In the genomic region with DNA sequence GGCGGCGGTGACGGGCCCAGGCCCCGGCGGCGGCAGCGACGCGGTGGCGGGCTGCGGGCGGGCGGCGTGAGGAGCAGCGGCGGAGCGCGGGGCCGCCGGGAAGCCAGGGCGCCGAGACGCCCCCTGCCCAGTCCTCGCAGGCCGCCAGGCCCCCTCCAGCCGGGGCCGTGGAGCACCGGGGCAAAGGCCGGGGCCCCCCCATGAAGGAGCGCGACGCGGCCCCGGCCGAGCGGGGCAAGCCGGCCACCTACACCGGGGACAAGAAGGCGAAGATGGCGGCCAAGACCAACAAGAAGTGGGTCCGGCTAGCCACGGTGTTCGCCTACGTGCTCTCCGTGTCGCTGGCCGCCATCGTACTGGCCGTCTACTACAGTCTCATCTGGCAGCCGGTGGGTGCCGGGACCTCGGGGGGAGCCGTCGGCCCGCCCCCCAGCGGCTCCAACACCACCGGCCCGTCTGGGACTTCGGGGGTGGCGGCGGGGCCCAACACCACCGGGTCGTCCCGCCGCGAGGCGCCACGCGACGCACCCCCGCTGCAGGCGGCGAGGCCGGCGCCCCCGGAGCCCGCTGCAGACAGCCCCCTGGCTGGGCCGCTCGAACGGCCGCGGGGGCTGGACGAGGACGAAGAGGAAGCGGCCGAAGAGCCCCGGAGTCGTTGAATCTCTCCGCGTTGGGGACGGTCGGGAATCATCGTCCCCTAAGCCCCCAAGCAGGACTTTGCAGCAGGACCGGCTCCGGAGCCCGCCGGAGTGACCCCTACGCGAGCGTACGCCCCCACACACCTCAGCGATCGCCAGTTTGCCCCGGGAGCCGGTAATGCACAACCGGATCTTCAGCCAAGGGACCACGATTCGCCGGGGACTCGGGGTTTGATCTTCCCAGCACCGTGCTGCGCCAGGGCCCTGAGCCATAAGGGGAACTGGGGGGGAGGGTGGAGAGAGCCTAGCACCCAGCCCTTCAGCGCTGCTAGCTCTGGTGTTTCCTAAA, we compare ENCODE assay signal across 8 mouse cellular contexts. TPM values are rescaled to one million over a fixed set of nuclear protein-coding genes. Genes with fewer than 3 reads are reported as not detected.
A peak's percentile ranks its signal among the peaks of the same experiment; 100 is the strongest.
DNase-seq lines count a peak whose midpoint lies in the region; ATAC-seq and TF ChIP-seq lines count a peak whose summit lies in the region.

No protein-coding gene starts in this region.

- H3K9ac ChIP-seq in lung, embryonic 15.5 days = peak overlapping the region; percentile 84
- H3K9ac ChIP-seq in liver, embryonic 16.5 days (ENCODE audit: low read depth, low read length) = peak overlapping the region; percentile 89

- WGBS in lung, embryonic 15.5 days = 0% methylated on average over 88 of the region's 113 CpGs
- WGBS in bone marrow, adult 2 months = 3% methylated on average over 113 of the region's 113 CpGs
- under 1% methylated on average over 113 of the region's 113 CpGs for WGBS in forebrain, embryonic 10.5 days
- WGBS in liver, embryonic 16.5 days (ENCODE audit: insufficient replicate concordance) = under 1% methylated on average over 109 of the region's 113 CpGs

- DNase-seq in lung, adult 18-20 months = no peak
- peak; percentile 62 for DNase-seq in forebrain, embryonic 10.5 days (ENCODE audit: extremely low spot score, low spot score)
- DNase-seq in induced T-regulatory cell, adult 2 months (ENCODE audit: low read depth) = peak; percentile 57
- DNase-seq in retina, embryonic 14.5 days (ENCODE audit: low spot score) = peak; percentile 57
- no peak for DNase-seq in gastrocnemius, postnatal 14 days

- H3K36me3 ChIP-seq in lung, embryonic 15.5 days = no peaks in the 10 kb centered on the region
- H3K36me3 ChIP-seq in forebrain, embryonic 10.5 days (replicated peaks) = peaks cover 14% of the 10 kb centered on the region
- no peaks in the 10 kb centered on the region for H3K36me3 ChIP-seq in liver, embryonic 16.5 days (ENCODE audit: control insufficient read depth, insufficient read depth)

- TF ChIP-seq POLR2A in bone marrow, adult 2 months (IDR thresholded peaks at IDR 0.05; ENCODE audit: borderline replicate concordance, control insufficient read depth, low read depth, low read length) = peak; percentile 10; the same call in 1 of the 2 replicates

- H3K27me3 ChIP-seq in lung, embryonic 15.5 days = peaks cover 17% of the 10 kb centered on the region
- H3K27me3 ChIP-seq in forebrain, embryonic 10.5 days (ENCODE audit: poor library complexity, severe bottlenecking) = peaks cover 78% of the 10 kb centered on the region
- peaks cover 9% of the 10 kb centered on the region; the same call in 1 of the 2 replicates for H3K27me3 ChIP-seq in liver, embryonic 16.5 days (ENCODE audit: control insufficient read depth, insufficient read depth, low read depth, low read length)

- H3K9me3 ChIP-seq in lung, embryonic 15.5 days = no peaks in the 10 kb centered on the region
- no peaks in the 10 kb centered on the region for H3K9me3 ChIP-seq in forebrain, embryonic 10.5 days
- no peaks in the 10 kb centered on the region for H3K9me3 ChIP-seq in liver, embryonic 16.5 days (replicated peaks; ENCODE audit: control insufficient read depth, low read length)

- 0 out of 2 replicates have a peak overlapping the region, but pooled peaks have one; percentile 46 for H3K27ac ChIP-seq in lung, embryonic 15.5 days
- peak overlapping the region; percentile 46 for H3K27ac ChIP-seq in bone marrow, adult 2 months (ENCODE audit: control insufficient read depth, insufficient read depth, low read depth, low read length, poor library complexity)
- peak overlapping the region; percentile 90 for H3K27ac ChIP-seq in forebrain, embryonic 10.5 days
- peak overlapping the region; percentile 46 for H3K27ac ChIP-seq in liver, embryonic 16.5 days (ENCODE audit: low read length)

- H3K4me2 ChIP-seq in lung, embryonic 15.5 days = peak overlapping the region; percentile 97
- peak overlapping the region; percentile 99 for H3K4me2 ChIP-seq in liver, embryonic 16.5 days (ENCODE audit: low read depth, low read length)

- peak; percentile 50 for ATAC-seq in lung, embryonic 15.5 days (ENCODE audit: borderline replicate concordance, extremely low read depth, low FRiP score, low TSS enrichment)
- ATAC-seq in liver, embryonic 16.5 days (ENCODE audit: low read depth) = peak; percentile 35

- no peak for TF ChIP-seq CTCF in bone marrow, adult 2 months (IDR thresholded peaks at IDR 0.05; ENCODE audit: control insufficient read depth, insufficient read depth, low read length)

- H3K4me3 ChIP-seq in lung, embryonic 15.5 days = peak overlapping the region; percentile 82
- H3K4me3 ChIP-seq in bone marrow, adult 2 months (replicated peaks; ENCODE audit: control insufficient read depth, low read depth, low read length) = peak overlapping the region; percentile 95
- H3K4me3 ChIP-seq in forebrain, embryonic 10.5 days = peak overlapping the region; percentile 95
- H3K4me3 ChIP-seq in liver, embryonic 16.5 days (ENCODE audit: low read depth, low read length) = peak overlapping the region; percentile 85

- H3K4me1 ChIP-seq in lung, embryonic 15.5 days = peaks cover 48% of the 10 kb centered on the region
- H3K4me1 ChIP-seq in bone marrow, adult 2 months (ENCODE audit: control insufficient read depth, insufficient read depth, low read length) = no peaks in the 10 kb centered on the region; the same call in none of the 2 replicates
- peaks cover 59% of the 10 kb centered on the region for H3K4me1 ChIP-seq in forebrain, embryonic 10.5 days
- H3K4me1 ChIP-seq in liver, embryonic 16.5 days (ENCODE audit: control insufficient read depth, low read depth, low read length) = peaks cover 30% of the 10 kb centered on the region

- intact Hi-C loops in gastrocnemius, postnatal 14 days (cut with DNase I; ENCODE audit: low total_unique reads) = no loop called here

RNA-seq across cellular contexts. Expression of gene Inafm2, which starts 0.7 kb away (rescaled TPM):
- 18.3 and 18.4 TPM in 2 replicates for polyA plus RNA-seq in lung, embryonic 15.5 days (2015; fragmentation: Nextera tagmentation; extraction: Ambion mirVana)
- 16.0 and 28.5 TPM in 2 replicates for polyA plus RNA-seq in bone marrow, adult 2 months (2011; ENCODE audit: insufficient read depth, insufficient read length, low replicate concordance, missing spikeins)
- polyA plus RNA-seq in forebrain, embryonic 10.5 days (2016; fragmentation: Nextera tagmentation; extraction: Ambion mirVana) = 19.8 and 21.7 TPM in 2 replicates
- 12.0 and 12.1 TPM in 2 replicates for polyA plus RNA-seq in liver, embryonic 16.5 days (2015; fragmentation: Nextera tagmentation; extraction: Ambion mirVana)
- total RNA-seq in gastrocnemius, postnatal 14 days (2021) = 1 to 10 TPM; 5.3 TPM

RNA-seq across cellular contexts. Expression of gene Ccdc9b, which starts 16.3 kb away (rescaled TPM):
- polyA plus RNA-seq in lung, embryonic 15.5 days (2015; fragmentation: Nextera tagmentation; extraction: Ambion mirVana) = 0.98 and 1.2 TPM in 2 replicates
- polyA plus RNA-seq in bone marrow, adult 2 months (2011; ENCODE audit: insufficient read depth, insufficient read length, low replicate concordance, missing spikeins) = 2.2 and 3.5 TPM in 2 replicates
- polyA plus RNA-seq in forebrain, embryonic 10.5 days (2016; fragmentation: Nextera tagmentation; extraction: Ambion mirVana) = 0.53 and 0.64 TPM in 2 replicates
- 0.26 and 0.37 TPM in 2 replicates for polyA plus RNA-seq in liver, embryonic 16.5 days (2015; fragmentation: Nextera tagmentation; extraction: Ambion mirVana)
- total RNA-seq in gastrocnemius, postnatal 14 days (2021) = 1 to 10 TPM; 6.8 to 6.9 TPM

RNA-seq across cellular contexts. Expression of gene Plcb2, which starts 18.0 kb away (rescaled TPM):
- 1.5 and 2.5 TPM in 2 replicates for polyA plus RNA-seq in lung, embryonic 15.5 days (2015; fragmentation: Nextera tagmentation; extraction: Ambion mirVana)
- 33.7 and 84.6 TPM in 2 replicates for polyA plus RNA-seq in bone marrow, adult 2 months (2011; ENCODE audit: insufficient read depth, insufficient read length, low replicate concordance, missing spikeins)
- 0.38 and 0.46 TPM in 2 replicates for polyA plus RNA-seq in forebrain, embryonic 10.5 days (2016; fragmentation: Nextera tagmentation; extraction: Ambion mirVana)
- 2.3 and 3.0 TPM in 2 replicates for polyA plus RNA-seq in liver, embryonic 16.5 days (2015; fragmentation: Nextera tagmentation; extraction: Ambion mirVana)
- under 1 TPM; 0.08 to 0.27 TPM for total RNA-seq in gastrocnemius, postnatal 14 days (2021)

RNA-seq across cellular contexts. Expression of gene Phgr1, which starts 26.4 kb away (rescaled TPM):
- polyA plus RNA-seq in lung, embryonic 15.5 days (2015; fragmentation: Nextera tagmentation; extraction: Ambion mirVana) = not detected in 2 replicates
- not detected in 2 replicates for polyA plus RNA-seq in bone marrow, adult 2 months (2011; ENCODE audit: insufficient read depth, insufficient read length, low replicate concordance, missing spikeins)
- not detected in 2 replicates for polyA plus RNA-seq in forebrain, embryonic 10.5 days (2016; fragmentation: Nextera tagmentation; extraction: Ambion mirVana)
- polyA plus RNA-seq in liver, embryonic 16.5 days (2015; fragmentation: Nextera tagmentation; extraction: Ambion mirVana) = 0.85 TPM in 1 of 2 replicates, not detected in the other
- not detected for total RNA-seq in gastrocnemius, postnatal 14 days (2021)

RNA-seq across cellular contexts. Expression of gene Disp2, which starts 33.3 kb away (rescaled TPM):
- polyA plus RNA-seq in lung, embryonic 15.5 days (2015; fragmentation: Nextera tagmentation; extraction: Ambion mirVana) = 0.76 and 0.89 TPM in 2 replicates
- polyA plus RNA-seq in bone marrow, adult 2 months (2011; ENCODE audit: insufficient read depth, insufficient read length, low replicate concordance, missing spikeins) = not detected in 2 replicates
- polyA plus RNA-seq in forebrain, embryonic 10.5 days (2016; fragmentation: Nextera tagmentation; extraction: Ambion mirVana) = 1.0 and 1.2 TPM in 2 replicates
- polyA plus RNA-seq in liver, embryonic 16.5 days (2015; fragmentation: Nextera tagmentation; extraction: Ambion mirVana) = 0.19 TPM in 2 replicates
- under 1 TPM; 0.06 to 0.07 TPM for total RNA-seq in gastrocnemius, postnatal 14 days (2021)

Comparison
In these comparisons a context has a peak if more than half of its experiments do, and no peak if none do; other contexts are left out.
1. DNase-seq: peak in forebrain, embryonic 10.5 days (single experiment), induced T-regulatory cell, adult 2 months (single experiment) and retina, embryonic 14.5 days (single experiment); none in lung, adult 18-20 months (0 of 2) and gastrocnemius, postnatal 14 days (single experiment).
2. Peak in every context shown above with its lines, with median percentiles within 50 percentile points of each other: H3K27ac ChIP-seq and H3K4me3 ChIP-seq.